8 mouse cellular contexts compared by ENCODE assay signal in genomic region chr5:143084898-143085297, GRCm38 (mm10). TPM values are rescaled to one million over a fixed set of nuclear protein-coding genes. Genes with fewer than 3 reads are reported as not detected.
DNase-seq lines count a peak whose midpoint lies in the region; ATAC-seq and TF ChIP-seq lines count a peak whose summit lies in the region.

No protein-coding gene starts in this region.

- TF ChIP-seq EP300 in ES-Bruce4 (IDR thresholded peaks at IDR 0.05; ENCODE audit: insufficient read depth, low read depth, low read length) = no peak

- no peak overlapping the region for H3K9ac ChIP-seq in ES-Bruce4 (ENCODE audit: low read depth, poor library complexity, severe bottlenecking)

- peak; percentile 48 for DNase-seq in CD4-positive, CD25-positive, alpha-beta regulatory T cell, adult 2 months (ENCODE audit: low read depth, low spot score)
- DNase-seq in layer of hippocampus, adult 11-12 months (ENCODE audit: low spot score) = peak; percentile 46
- DNase-seq in layer of hippocampus, adult 18-20 months (ENCODE audit: low spot score in 2 of 2) = no peak
- DNase-seq in cerebellum, postnatal 10 days = peak; percentile 64 to 70
- DNase-seq in kidney, postnatal 4 days = peak; percentile 67
- peak; percentile 57 for DNase-seq in splenic B cell, adult 2 months (ENCODE audit: low read depth, low spot score)

- H3K4me3 ChIP-seq in ES-Bruce4 (ENCODE audit: low read depth, low read length) = no peak overlapping the region

- peaks cover 36% of the 10 kb centered on the region for H3K36me3 ChIP-seq in ES-Bruce4 (ENCODE audit: control insufficient read depth, insufficient read depth, low read length, poor library complexity, severe bottlenecking)
- H3K36me3 ChIP-seq in splenic B cell, adult 2 months (ENCODE audit: control insufficient read depth, insufficient read depth, low read length, poor library complexity, severe bottlenecking) = peaks cover 20% of the 10 kb centered on the region

- no peak for TF ChIP-seq POLR2A in ES-Bruce4 (IDR thresholded peaks at IDR 0.05; ENCODE audit: insufficient read depth, low read length)

- H3K9me3 ChIP-seq in ES-Bruce4 (replicated peaks; ENCODE audit: control insufficient read depth, insufficient read depth, low read length, poor library complexity, severe bottlenecking) = no peaks in the 10 kb centered on the region

- ATAC-seq in CD4-positive, CD25-positive, alpha-beta regulatory T cell, adult 4 months = no peak

- no peaks in the 10 kb centered on the region for H3K27me3 ChIP-seq in ES-Bruce4 (ENCODE audit: control insufficient read depth, insufficient read depth, low read length, poor library complexity, severe bottlenecking)
- H3K27me3 ChIP-seq in splenic B cell, adult 2 months (ENCODE audit: control insufficient read depth, insufficient read depth, low read length, poor library complexity, severe bottlenecking) = no peaks in the 10 kb centered on the region

- H3K27ac ChIP-seq in ES-Bruce4 (ENCODE audit: insufficient read depth, low read length) = no peak overlapping the region

- TF ChIP-seq CTCF in ES-Bruce4 (IDR thresholded peaks at IDR 0.05; ENCODE audit: low read depth, low read length) = peak; percentile 72

- no peaks in the 10 kb centered on the region for H3K4me1 ChIP-seq in ES-Bruce4 (ENCODE audit: control insufficient read depth, insufficient read depth, low read length)

RNA-seq across cellular contexts. Expression of gene Rnf216, which starts 27.9 kb away (rescaled TPM):
- 10 to 100 TPM; 38.2 to 39.8 TPM for polyA plus RNA-seq in CD4-positive, CD25-positive, alpha-beta regulatory T cell, adult 4 months (2017; shearing (Covaris generic))
- total RNA-seq in layer of hippocampus, adult 18-20 months (2021) = 10 to 100 TPM; 48.2 to 49.3 TPM
- polyA plus RNA-seq in ES-Bruce4 (2011; ENCODE audit: insufficient read depth, insufficient read length, low read depth, missing spikeins) = 46.9 and 51.6 TPM in 2 replicates

Comparison
In these comparisons a context has a peak if more than half of its experiments do, and no peak if none do; other contexts are left out.
1. DNase-seq: peak in CD4-positive, CD25-positive, alpha-beta regulatory T cell, adult 2 months (single experiment), layer of hippocampus, adult 11-12 months (single experiment), cerebellum, postnatal 10 days (2 of 2), kidney, postnatal 4 days (2 of 2) and splenic B cell, adult 2 months (single experiment); none in layer of hippocampus, adult 18-20 months (0 of 2).